Mouse (Mus musculus) heart, adult 8-10 months (tissue): ENCODE measurements around the gene Nkain4. TPM values are rescaled to one million over a fixed set of nuclear protein-coding genes. Genes with fewer than 3 reads are reported as not detected.

Experiments used
- DNase-seq: peaks from one replicate; pipeline ENCODE4 v3.0.0; 2022; ENCODE audit warnings: low spot score
- total RNA-seq, 4 experiments: library from RNA; stranded (reverse); gene quantifications; 2 replicates each; pipeline ENCODE4 v1.2.4; 2022

Nkain4 gene
- total RNA-seq, 4 experiments from 2014 or later: 6.6 to 12.0 (median 6.7) TPM

DNA sequence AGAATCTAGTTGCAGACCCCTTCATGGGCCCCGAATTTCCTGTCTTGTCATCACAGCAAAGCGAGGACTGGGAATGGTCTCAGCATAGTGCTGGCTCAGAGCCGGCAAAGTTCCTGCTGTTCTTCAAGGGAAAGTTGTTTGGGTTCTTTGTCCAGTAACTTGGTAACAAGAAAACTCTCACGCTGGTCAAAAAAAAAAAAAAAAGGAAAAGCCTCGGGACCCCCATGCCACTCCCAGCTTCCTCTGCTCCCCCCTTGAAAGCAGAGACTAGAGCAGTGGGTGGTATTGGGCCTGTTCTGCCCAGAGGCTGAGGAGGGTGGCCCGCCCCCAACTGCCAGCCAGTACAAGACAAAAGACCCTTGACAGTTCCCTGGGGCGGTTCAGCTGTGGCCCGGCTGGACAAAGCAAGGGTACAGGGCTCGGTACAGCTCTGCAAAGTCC, 1.7 kb downstream of the Nkain4 start:
- no peak for DNase-seq

GRCm38 (mm10) chr2:180949947-180950346, 4.6 kb downstream of the Nkain4 start:
- DNase-seq: no peak

DNA sequence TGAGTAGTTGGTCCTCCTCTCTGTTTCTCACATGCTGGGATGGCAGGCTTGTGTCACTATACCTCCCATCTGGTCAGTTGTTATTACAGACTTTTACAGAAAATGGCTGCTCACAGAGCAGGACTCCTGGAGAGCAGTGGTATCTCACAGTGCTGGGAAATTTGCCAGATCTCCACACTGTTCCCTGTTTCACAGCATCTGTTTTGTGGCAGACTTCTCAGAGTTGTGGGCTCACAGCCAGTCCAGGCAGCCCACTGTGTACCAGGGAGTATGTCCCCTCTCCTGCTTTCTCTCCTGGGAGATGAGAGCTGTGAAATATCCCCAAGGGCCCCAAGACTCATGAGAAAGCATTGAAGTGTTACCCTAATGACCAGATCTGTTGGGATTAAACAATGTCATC, 12.6 kb downstream of the Nkain4 start:
- no peak for DNase-seq

- DNase-seq: no peak
Observed at GRCm38 (mm10) chr2:180940187-180940586, 14.3 kb downstream of the Nkain4 start.

GRCm38 (mm10) chr2:180932418-180932817, 22.1 kb downstream of the Nkain4 start:
- no peak for DNase-seq

DNA sequence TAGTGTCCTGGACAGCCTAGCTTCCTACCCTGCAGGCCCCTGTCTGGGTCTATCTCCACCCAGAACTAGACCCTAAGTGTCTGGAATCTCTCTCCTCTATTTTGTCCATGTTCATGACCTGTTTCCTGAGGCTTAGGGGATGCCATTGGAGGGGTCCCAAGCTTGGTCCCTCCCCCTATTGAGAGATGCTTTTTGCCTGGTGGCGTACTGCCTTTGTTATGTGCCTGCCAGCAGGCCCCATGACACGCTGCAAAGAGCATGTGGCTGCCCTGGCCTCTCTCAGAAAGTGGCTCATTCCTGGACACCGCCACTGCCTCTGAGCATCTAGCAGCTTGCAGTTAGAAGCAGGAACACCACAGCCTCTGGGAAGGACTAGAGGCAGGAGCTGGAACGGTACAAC, 25.8 kb downstream of the Nkain4 start, which contains the start of gene Birc7:
TSS of gene Birc7 (plus strand) at position 301 of the 400 bp plus-strand sequence.
- DNase-seq: no peak

DNA sequence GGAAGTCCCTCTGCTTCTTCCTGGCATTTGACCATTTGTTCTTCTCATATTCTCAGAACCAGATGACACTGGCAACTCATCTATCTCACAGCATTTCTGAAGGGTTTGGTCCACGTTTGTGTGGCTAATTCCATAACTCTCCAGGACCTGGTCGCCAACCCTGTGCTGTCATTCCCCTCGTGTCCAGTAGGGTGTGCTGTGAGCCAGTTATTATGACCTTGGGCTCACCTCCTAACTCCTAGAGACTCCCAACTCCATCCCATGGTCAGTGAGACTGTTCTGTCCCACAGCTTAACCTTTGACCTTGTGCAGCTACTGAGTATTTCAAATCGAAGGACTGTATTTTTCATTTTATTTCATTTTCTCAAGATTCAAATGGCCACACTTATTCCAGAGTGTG, 29.3 kb downstream of the Nkain4 start:
- DNase-seq: peak; percentile 68

DNA sequence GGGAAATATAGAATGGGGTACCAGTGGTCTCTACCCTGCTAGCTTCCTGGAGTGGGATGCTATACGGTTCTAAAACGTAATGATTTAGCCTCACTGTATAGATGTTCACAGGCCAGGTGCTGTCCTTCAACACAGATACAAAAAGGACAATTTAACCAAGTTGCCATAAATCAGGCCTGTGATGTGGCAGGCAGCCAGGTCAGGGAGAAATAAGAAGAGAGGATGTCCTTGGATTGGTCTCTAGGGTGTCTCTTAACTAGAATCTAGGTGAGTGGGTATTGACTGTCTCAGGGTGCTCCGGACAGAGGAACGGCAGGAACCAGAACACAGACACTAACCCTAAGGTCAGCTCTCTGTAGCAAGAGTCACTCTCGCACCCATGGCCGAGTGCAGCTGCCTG, 31.8 kb downstream of the Nkain4 start:
- no peak for DNase-seq

- DNase-seq: peak; percentile 97
Observed at GRCm38 (mm10) chr2:180920810-180921400, 33.6 kb downstream of the Nkain4 start, which contains the start of gene Ythdf1. Ythdf1 (minus strand) TSS chr2:180920949.

DNA sequence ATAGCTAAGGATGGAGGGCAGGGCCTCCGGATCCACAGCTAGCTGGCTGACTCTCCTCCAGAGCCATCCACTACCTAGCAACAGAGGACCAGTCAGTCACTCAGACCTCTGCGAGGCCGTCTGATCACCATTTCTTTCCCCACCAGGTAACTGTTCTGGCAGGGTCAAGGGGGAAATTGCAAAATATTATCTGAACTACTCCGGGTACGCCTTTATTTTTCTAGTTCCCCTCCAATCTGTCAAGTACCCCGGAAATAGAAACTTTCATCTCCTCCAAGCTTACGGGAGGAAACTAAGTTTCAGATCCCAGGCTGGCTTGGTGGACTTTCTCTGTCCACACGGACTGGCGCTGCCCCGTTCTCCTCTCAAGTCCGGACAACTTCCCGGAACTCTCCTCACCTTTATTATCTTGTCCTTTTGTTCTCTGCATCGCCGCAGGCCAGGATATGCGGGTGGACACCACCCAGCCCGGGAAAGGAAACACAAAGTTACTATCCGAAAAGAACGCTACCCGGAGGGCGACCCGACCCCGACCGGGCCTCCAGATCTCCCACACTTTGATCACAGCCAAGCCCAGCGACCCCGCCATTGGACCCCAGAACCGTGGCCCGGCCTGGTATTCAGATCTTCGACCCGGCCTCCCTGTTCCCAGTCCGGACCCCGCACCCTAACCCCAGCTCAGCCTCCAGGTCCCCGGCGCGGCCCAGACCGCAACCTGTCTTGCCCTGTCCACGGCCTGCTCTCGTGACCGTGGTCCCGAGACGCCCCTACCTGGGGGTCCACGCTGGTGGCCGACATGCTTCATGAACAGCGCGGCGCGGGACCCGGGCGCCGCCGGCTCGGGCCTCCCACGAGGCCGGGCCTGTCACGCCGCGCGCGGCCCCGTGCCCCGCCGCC, 34.3 kb downstream of the Nkain4 start:
- DNase-seq: peak; percentile 24

DNA sequence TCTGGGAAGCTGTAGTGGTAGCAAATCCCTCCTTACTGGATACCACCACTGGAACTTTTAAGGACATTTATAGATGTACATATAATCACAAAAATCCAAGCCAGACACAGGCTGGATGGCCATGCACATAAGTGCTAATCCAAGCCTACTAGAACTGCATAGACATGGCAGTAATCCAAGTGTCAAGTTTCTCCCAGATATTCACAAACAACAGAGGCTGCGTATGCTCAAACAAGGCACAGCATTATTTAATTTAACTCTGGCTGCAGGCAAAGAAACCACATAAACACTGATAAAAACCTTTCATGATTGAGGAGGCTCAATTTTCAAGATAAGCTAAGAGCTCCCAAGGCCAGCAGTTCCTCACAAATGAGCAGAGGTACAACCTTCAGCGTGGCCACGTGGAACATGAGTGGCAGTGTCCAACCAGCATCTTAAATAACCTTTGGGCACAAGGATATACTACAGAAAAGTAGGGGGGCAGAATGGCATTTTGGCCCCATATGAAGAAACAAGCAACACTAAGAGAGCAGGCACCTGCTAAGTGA, 38.5 kb downstream of the Nkain4 start:
- DNase-seq: no peak

DNA sequence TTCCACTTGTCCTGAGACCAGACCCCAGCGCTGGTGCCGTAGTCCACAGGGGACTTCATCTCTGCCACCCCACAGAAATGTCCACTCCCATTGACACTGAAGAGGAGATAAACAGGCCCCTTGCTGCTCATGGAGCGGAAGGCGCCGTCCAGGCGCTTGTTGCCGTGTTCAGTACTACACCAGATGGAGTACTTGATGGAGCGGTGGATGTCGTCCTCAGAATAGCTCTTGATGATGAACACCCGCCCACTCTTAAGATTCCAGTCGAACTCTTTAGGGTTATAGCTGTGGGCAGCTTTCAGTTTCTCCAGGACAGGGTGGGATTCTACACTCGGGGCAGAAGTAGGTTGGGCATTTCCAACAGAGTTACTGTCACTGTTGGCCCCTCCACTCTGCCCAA, 43.6 kb downstream of the Nkain4 start:
- DNase-seq: no peak

- DNase-seq: no peak
Observed at GRCm38 (mm10) chr2:180905556-180906221, 48.8 kb downstream of the Nkain4 start.

GRCm38 (mm10) chr2:180904435-180905208, 49.9 kb downstream of the Nkain4 start:
- no peak for DNase-seq

DNA sequence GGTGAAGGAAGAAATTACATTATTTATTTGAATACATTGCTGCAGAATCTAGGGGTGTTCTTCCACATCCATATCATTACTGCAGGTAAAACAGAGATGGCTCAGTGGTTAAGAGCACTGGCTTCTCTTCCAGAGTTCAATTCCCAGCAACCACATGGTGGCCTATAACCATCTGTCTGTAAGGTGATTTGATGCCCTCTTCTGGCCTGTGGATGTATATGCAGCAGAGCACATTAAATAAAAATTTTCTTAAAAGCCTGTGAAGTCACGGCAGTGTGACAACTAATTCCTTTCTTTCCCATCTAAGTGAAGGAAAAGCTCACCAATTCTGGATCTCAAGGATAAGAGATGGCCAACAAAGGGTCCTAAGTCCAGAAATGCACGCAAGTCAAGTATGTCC, 52.4 kb downstream of the Nkain4 start:
- no peak for DNase-seq

DNA sequence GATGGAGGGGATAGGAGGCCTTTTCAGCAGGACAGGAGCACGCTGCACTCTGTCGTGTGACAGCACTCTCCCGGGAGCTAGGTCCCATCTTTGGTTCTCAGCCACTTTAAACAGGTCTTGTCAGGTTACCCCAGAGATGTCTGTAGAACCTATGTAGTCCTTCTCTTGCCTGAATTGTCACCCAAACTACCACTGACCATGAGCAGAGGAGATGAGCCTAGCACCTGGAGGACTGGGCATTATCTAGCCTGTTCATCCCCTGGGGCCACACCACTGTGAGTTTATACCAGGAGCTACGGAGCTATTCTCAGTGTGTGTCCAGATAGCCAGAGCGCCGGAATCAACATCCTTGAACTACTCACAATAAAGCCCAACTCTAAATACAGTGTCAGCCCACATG, 56.6 kb downstream of the Nkain4 start:
- DNase-seq: no peak

GRCm38 (mm10) chr2:180896819-180897625, 57.5 kb downstream of the Nkain4 start:
- DNase-seq: no peak

DNA sequence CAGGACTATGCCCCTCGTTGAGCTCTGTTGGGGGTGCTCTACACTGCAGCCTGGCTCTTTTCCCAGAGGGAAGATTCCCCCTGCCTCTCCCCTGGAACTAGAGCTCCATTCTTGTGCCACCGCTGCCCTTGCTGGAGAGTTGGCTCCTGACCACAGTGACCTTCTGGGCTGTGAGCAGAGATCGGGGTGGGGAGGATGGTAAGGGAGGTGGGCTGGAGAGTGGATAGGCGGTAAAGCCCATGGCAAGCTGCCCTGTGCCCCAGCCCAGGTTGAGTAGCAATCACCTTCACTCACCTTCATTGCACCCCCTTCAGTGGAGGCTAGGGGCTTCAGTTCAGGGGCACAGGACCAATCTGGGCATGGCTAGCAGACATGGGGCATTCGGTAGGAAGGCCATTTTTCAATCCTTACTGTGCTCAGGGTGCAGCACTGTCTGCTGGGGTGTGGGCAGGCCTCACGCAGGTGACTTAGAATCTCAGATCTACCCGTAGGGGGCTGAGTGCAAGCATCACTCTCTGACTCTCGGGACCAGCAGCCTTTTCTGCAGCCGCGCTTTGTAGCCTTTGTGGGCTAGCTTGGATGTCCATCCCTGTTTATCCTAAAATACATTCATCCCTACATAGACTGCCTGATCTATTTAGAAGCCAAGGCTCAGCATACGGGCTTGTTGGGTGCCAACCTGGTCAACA, 58.5 kb downstream of the Nkain4 start:
- no peak for DNase-seq

DNA sequence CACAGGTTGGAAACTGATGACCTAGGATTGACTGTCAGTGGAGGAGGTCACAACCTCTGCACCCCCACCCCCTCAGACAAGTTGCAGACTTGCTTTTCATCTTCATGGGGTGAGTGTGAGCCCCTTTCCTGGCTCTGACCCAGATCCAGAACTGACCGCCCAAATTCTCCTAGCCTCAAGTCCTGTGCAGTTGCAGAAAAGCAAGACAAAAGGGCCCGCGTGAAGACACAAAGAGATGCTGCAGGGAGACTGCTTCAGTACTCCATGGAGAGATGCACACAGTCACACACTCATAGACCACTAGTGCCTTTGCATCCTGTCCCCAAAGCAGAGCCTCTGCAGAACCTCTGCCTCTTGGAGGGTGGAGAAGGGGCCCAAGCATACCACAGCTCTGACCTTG, 59.2 kb downstream of the Nkain4 start:
- DNase-seq: no peak

- DNase-seq: no peak
Observed at GRCm38 (mm10) chr2:180894734-180895133, 59.8 kb downstream of the Nkain4 start.
